Mouse (Mus musculus) heart, embryonic 12.5 days (tissue): ENCODE results near the gene Slc4a7. TPM values are rescaled to one million over a fixed set of nuclear protein-coding genes. Genes with fewer than 3 reads are reported as not detected.

ENCODE experiments used
- ATAC-seq: fragments of 200-750 bp; cut with Nextera tagmentation; 2 replicates; pipeline ENCODE4 v1.8.0; 2017; ENCODE audit warnings: moderate TSS enrichment, moderate library complexity; ENCODE audit not compliant: insufficient number of reproducible peaks, low FRiP score
- H3K27ac ChIP-seq: fragments of 300-500 bp; sonication (generic); 2 replicates; pipeline ENCODE4 v1.5.1; 2016; ENCODE audit warnings: mild to moderate bottlenecking, moderate library complexity; ENCODE audit not compliant: poor library complexity, severe bottlenecking
- H3K27me3 ChIP-seq: fragments of 300-500 bp; sonication (generic); replicated peaks from 2 replicates; pipeline ENCODE4 v1.6.1; 2016; ENCODE audit warnings: mild to moderate bottlenecking, moderate library complexity
- H3K36me3 ChIP-seq: fragments of 300-500 bp; sonication (generic); 2 replicates; pipeline ENCODE4 v1.6.1; 2016; ENCODE audit warnings: mild to moderate bottlenecking, moderate library complexity
- H3K4me1 ChIP-seq: fragments of 300-500 bp; sonication (generic); replicated peaks from 2 replicates; pipeline ENCODE4 v1.6.1; 2016; ENCODE audit warnings: mild to moderate bottlenecking
- H3K4me2 ChIP-seq: fragments of 300-500 bp; sonication (generic); 2 replicates; pipeline ENCODE4 v1.6.1; 2016; ENCODE audit warnings: mild to moderate bottlenecking, moderate library complexity
- H3K4me3 ChIP-seq: fragments of 300-500 bp; sonication (generic); 2 replicates; pipeline ENCODE4 v1.5.1; 2016; ENCODE audit warnings: mild to moderate bottlenecking
- H3K9ac ChIP-seq: fragments of 300-500 bp; sonication (generic); 2 replicates; pipeline ENCODE4 v1.6.1; 2016; ENCODE audit warnings: mild to moderate bottlenecking, moderate library complexity
- H3K9me3 ChIP-seq: fragments of 300-500 bp; sonication (generic); replicated peaks from 2 replicates; pipeline ENCODE4 v1.6.1; 2016; ENCODE audit warnings: mild to moderate bottlenecking, moderate library complexity
- WGBS: fragments of 180-500 bp; shearing (Covaris S2); methylation state at CpG from one replicate; pipeline ENCODE4 v1.1.7; 2016; 5-methylcytosine and 5-hydroxymethylcytosine counted together
- polyA plus RNA-seq: library from polyadenylated mRNA; unstranded; fragments of >200 nt; fragmentation: Nextera tagmentation; extraction: Ambion mirVana; gene quantifications from 2 replicates; pipeline ENCODE4 v1.2.1, GENCODE M21; 2016

Gene Slc4a7
- polyA plus RNA-seq, 1 experiment from 2014 or later, result 18.3 TPM

DNA sequence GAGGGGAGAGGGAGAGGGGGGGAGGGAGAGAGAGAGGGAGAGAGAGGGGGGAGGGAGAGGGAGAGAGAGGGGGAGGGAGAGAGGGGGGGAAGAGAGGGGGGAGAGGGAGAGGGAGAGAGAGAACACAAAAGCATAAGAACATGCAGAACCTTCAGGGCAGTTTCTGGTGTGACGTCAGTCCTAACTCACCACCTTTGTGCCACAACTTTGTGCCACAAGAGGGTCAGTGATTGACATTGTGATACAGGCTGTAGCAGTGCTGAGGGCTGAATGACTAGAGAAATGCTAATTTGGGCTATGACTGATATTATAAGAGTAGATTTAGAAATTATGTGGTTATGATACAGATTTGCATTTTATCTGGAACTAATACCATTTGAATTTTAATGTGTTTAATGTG lies 5.0 kb downstream of the Slc4a7 start:
- 59% methylated on average over 1 of the region's 1 CpGs for WGBS
- Histone ChIP-seq H3K4me3 (no peak overlapping the region), H3K4me2 (no peak overlapping the region), H3K9ac (no peak overlapping the region), H3K9me3 (no peaks in the 10 kb centered on the region), H3K4me1 (peaks cover 7% of the 10 kb centered on the region), H3K27ac (no peak overlapping the region), H3K27me3 (no peaks in the 10 kb centered on the region), H3K36me3 (peaks cover 21% of the 10 kb centered on the region)
- no peak for ATAC-seq

DNA sequence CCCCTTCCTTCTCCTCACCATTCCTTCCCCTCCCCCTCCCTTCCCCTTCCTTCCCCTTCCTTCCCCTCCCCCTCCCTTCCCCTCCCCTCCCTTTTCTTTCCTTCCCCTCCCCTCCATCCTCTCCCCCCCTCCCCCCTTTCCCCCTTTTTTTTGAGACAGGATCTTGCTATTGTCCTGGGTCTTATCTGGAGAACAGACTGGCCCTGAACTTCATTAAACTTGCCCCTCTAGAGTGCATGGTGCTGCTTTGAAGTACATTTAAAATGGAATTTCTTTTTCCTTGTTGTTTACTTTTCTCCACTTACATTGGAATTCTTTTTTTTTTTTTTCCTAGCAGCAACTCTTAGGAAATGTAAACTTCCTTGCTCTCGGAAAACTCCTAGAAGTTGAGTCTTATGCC lies 6.9 kb downstream of the Slc4a7 start:
- Histone ChIP-seq H3K4me2 (no peak overlapping the region), H3K4me3 (no peak overlapping the region), H3K27me3 (no peaks in the 10 kb centered on the region), H3K9ac (no peak overlapping the region), H3K36me3 (peaks cover 21% of the 10 kb centered on the region), H3K4me1 (peaks cover 7% of the 10 kb centered on the region), H3K9me3 (no peaks in the 10 kb centered on the region), H3K27ac (no peak overlapping the region)
- WGBS, result 50% methylated on average over 1 of the region's 1 CpGs
- no peak for ATAC-seq

DNA sequence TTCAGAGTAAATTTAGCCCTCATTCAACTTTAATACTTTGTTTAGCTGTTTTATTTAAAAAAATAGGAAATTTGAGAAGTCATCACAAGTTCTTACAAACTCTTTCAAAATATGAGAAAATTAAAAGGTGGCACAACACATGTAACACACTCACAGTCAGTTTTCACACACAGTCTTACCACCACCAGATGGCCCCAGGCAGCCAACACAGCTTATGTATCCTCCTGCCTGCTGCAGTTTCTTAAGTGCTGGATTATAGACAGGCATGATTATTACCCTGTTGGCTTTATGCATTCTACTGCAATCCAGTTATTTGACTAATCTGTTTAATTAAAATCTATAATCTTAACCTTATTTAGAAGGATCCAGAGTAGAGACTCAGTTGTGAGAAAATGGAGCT lies 12.1 kb downstream of the Slc4a7 start:
- Histone ChIP-seq H3K4me3 (no peak overlapping the region), H3K27ac (no peak overlapping the region)
- ATAC-seq, result no peak

GRCm38 (mm10) chr14:14715794-14716193 lies 13.7 kb downstream of the Slc4a7 start:
- Histone ChIP-seq H3K9me3 (no peaks in the 10 kb centered on the region), H3K4me2 (no peak overlapping the region), H3K9ac (no peak overlapping the region), H3K4me1 (no peaks in the 10 kb centered on the region), H3K4me3 (no peak overlapping the region), H3K27me3 (no peaks in the 10 kb centered on the region), H3K27ac (no peak overlapping the region), H3K36me3 (peaks cover 8% of the 10 kb centered on the region; the same call in 1 of the 2 replicates)
- WGBS, result 94% methylated on average over 2 of the region's 2 CpGs
- no peak for ATAC-seq

More for the DNA sequence above, 12.1 kb downstream of the Slc4a7 start:
- Histone ChIP-seq H3K9ac (no peak overlapping the region), H3K4me1 (no peaks in the 10 kb centered on the region), H3K9me3 (no peaks in the 10 kb centered on the region), H3K36me3 (peaks cover 15% of the 10 kb centered on the region), H3K4me2 (no peak overlapping the region), H3K27me3 (no peaks in the 10 kb centered on the region)

GRCm38 (mm10) chr14:14716843-14717242 lies 14.8 kb downstream of the Slc4a7 start:
- H3K9ac ChIP-seq, result no peak overlapping the region
- no peaks in the 10 kb centered on the region for H3K27me3 ChIP-seq
- ATAC-seq, result no peak
- no peak overlapping the region for H3K4me2 ChIP-seq
- 89% methylated on average over 6 of the region's 6 CpGs for WGBS
- 0 out of 2 replicates have a peak, but pooled peaks cover 1% of the 10 kb centered on the region for H3K36me3 ChIP-seq
- no peaks in the 10 kb centered on the region for H3K9me3 ChIP-seq
- no peak overlapping the region for H3K4me3 ChIP-seq
- no peak overlapping the region for H3K27ac ChIP-seq
- no peaks in the 10 kb centered on the region for H3K4me1 ChIP-seq

- H3K27ac ChIP-seq, result no peak overlapping the region
- H3K4me3 ChIP-seq, result no peak overlapping the region
- H3K36me3 ChIP-seq, result no peaks in the 10 kb centered on the region
- H3K9me3 ChIP-seq, result no peaks in the 10 kb centered on the region
- WGBS, result 90% methylated on average over 4 of the region's 4 CpGs
- ATAC-seq, result no peak
- no peaks in the 10 kb centered on the region for H3K27me3 ChIP-seq
- no peak overlapping the region for H3K9ac ChIP-seq
- H3K4me1 ChIP-seq, result no peaks in the 10 kb centered on the region
- H3K4me2 ChIP-seq, result no peak overlapping the region
Measured at GRCm38 (mm10) chr14:14718556-14718955, 16.5 kb downstream of the Slc4a7 start.

GRCm38 (mm10) chr14:14781169-14781568 lies 79.1 kb downstream of the Slc4a7 start:
- Histone ChIP-seq H3K4me3 (no peak overlapping the region), H3K36me3 (peaks cover 40% of the 10 kb centered on the region), H3K9ac (no peak overlapping the region), H3K4me2 (no peak overlapping the region), H3K4me1 (no peaks in the 10 kb centered on the region), H3K9me3 (no peaks in the 10 kb centered on the region), H3K27ac (no peak overlapping the region), H3K27me3 (no peaks in the 10 kb centered on the region)
- no peak for ATAC-seq
- WGBS, result 88% methylated on average over 2 of the region's 2 CpGs

DNA sequence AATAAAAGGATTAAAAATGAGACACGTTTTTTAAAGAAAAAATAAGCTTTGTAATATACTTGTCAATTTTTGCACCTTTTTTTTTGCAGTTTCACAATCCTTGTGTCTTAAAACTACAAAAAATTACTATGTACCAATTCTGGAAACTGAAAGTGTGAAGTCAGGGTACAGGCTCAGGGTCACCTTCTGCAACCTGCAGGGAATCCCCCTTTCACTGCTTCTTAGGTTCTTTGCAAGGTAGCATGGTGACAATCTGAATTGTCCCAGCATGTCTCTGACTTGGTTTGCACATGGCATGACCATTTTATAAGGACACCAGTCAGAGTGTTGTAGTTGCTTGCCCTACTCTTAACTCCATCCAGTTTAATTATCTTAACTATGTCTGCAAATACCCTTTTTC lies 82.1 kb downstream of the Slc4a7 start:
- Histone ChIP-seq H3K4me3 (no peak overlapping the region), H3K36me3 (peaks cover 42% of the 10 kb centered on the region), H3K27ac (no peak overlapping the region), H3K4me1 (no peaks in the 10 kb centered on the region), H3K9me3 (peaks cover 5% of the 10 kb centered on the region; the same call in 1 of the 2 replicates), H3K4me2 (no peak overlapping the region), H3K9ac (no peak overlapping the region), H3K27me3 (no peaks in the 10 kb centered on the region)
- no peak for ATAC-seq
- 96% methylated on average over 1 of the region's 1 CpGs for WGBS

DNA sequence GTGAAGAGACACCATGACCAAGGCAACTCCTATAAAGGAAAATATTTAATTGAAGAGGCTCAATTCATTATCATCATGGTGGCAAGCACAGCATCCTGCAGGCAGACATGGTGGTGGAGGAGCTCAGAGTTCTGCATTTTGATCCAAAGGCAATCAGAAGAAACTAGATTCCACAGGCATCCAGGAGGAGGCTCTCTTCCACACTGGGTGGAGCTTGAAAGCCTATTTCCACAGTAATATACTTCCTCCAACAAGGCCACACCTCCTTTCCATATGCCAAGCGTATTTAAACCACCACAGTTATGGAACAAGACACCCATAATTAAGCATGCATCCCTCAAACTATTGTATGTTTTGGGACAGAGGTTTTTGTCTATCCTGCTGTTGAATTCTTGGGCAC lies 84.9 kb downstream of the Slc4a7 start:
- H3K9me3 ChIP-seq, result peaks cover 5% of the 10 kb centered on the region; the same call in 1 of the 2 replicates

DNA sequence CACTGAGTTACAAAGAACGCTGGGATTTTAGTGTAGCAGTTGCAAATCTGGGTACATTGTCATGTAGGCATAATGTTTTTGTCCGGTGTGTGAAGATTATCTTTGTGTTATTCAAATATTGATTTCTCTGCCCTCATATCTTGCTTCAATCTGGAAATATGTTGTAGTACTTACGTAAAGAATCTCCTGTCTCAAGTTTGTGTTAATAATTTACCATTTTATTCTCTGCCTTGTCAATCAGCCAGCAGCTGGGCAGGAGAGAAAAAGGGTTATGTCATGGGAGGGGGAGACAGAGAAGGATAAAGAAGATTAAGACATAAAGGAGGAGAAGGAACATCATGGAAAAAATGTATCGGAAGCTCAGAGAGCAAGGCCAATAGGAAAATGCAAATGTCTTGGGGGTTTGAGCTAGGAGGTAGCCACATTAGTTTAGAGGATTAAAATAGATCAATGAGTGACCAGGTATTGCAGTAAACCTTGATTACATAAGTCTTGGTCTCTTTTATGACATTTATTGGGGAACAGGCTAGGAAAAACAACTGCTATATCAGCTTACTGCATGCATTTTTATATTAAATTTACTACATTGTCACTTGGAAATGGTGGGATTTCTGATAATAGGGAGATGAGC lies 87.9 kb downstream of the Slc4a7 start:
- no peak overlapping the region for H3K9ac ChIP-seq
- H3K36me3 ChIP-seq, result peaks cover 35% of the 10 kb centered on the region
- H3K4me2 ChIP-seq, result no peak overlapping the region
- WGBS, result 93% methylated on average over 4 of the region's 4 CpGs
- no peak overlapping the region for H3K4me3 ChIP-seq
- H3K27me3 ChIP-seq, result no peaks in the 10 kb centered on the region
- H3K9me3 ChIP-seq, result peaks cover 5% of the 10 kb centered on the region; the same call in 1 of the 2 replicates
- no peaks in the 10 kb centered on the region for H3K4me1 ChIP-seq
- no peak overlapping the region for H3K27ac ChIP-seq
- no peak for ATAC-seq

More for the DNA sequence above, 84.9 kb downstream of the Slc4a7 start:
- WGBS, result 96% methylated on average over 1 of the region's 1 CpGs
- Histone ChIP-seq H3K36me3 (peaks cover 36% of the 10 kb centered on the region), H3K9ac (no peak overlapping the region), H3K4me1 (no peaks in the 10 kb centered on the region), H3K4me3 (no peak overlapping the region), H3K27ac (no peak overlapping the region), H3K4me2 (no peak overlapping the region), H3K27me3 (no peaks in the 10 kb centered on the region)
- no peak for ATAC-seq

DNA sequence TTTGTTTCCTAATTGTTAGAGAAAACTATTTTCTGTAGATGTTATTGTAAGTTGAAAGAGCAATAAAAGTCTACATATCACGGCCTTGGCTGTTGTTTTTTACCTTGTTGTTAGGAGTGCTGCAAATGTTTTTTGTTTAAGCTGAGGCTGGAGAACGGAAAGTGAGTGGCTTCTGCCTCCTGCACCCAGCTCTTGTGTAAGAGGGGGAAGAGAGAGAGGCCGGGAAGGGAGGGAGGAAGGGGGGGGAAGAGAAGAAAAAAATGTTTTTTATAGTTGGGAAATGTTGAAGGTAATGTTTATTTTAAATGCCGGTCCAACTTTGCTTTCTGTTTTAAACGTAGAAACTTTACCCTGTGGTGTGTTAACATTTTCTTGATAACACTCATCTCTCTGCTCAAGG lies 97.8 kb downstream of the Slc4a7 start:
- no peak overlapping the region for H3K9ac ChIP-seq
- H3K4me1 ChIP-seq, result no peaks in the 10 kb centered on the region
- ATAC-seq, result no peak
- 77% methylated on average over 5 of the region's 5 CpGs for WGBS
- no peak overlapping the region for H3K27ac ChIP-seq
- peaks cover 6% of the 10 kb centered on the region; the same call in 1 of the 2 replicates for H3K36me3 ChIP-seq
- H3K9me3 ChIP-seq, result no peaks in the 10 kb centered on the region
- no peak overlapping the region for H3K4me2 ChIP-seq
- no peak overlapping the region for H3K4me3 ChIP-seq
- no peaks in the 10 kb centered on the region for H3K27me3 ChIP-seq

DNA sequence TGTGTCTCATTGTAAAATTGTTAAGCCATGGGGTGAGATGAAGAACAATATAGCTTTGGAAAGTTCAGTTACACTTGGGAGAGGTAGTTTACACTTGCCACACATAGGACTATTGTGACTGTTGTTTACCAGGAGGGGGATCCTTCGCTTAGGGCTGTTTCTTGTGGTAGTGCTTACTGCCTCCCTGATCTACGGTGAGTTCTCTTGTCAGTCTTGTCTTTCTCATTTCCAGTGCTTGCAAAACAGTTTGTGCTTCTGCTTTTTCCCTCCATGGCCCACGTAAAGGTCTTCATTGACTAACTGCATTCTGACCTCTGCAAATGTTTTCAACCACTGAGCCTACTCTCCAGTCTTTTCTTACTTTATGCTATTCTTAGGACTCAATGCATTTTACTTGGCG lies 98.3 kb downstream of the Slc4a7 start:
- Histone ChIP-seq H3K27me3 (no peaks in the 10 kb centered on the region), H3K9ac (no peak overlapping the region), H3K9me3 (no peaks in the 10 kb centered on the region), H3K4me2 (no peak overlapping the region), H3K4me3 (no peak overlapping the region), H3K4me1 (no peaks in the 10 kb centered on the region), H3K27ac (no peak overlapping the region), H3K36me3 (peaks cover 6% of the 10 kb centered on the region; the same call in 1 of the 2 replicates)
- ATAC-seq, result no peak
- 91% methylated on average over 4 of the region's 4 CpGs for WGBS
